Mouse (Mus musculus): ENCODE measurements at regions not wholly inside any gene's neighbourhood (a gene's known extent, or its start where the extent isn't known, plus 50 kb on each side); places are given as distances from the start of the nearest gene placed in this dataset.

GRCm38 (mm10) chr12:94470981-94471380 lies 1221.0 kb upstream of the Flrt2 start:
- DNase-seq: no peak

GRCm38 (mm10) chr12:94488721-94489120 lies 1203.3 kb upstream of the Flrt2 start:
- no peak for DNase-seq

- DNase-seq: no peak
These were observed 1183.9 kb upstream of the Flrt2 start for GRCm38 (mm10) chr12:94508099-94508498.

GRCm38 (mm10) chr12:94509855-94510254 lies 1182.2 kb upstream of the Flrt2 start:
- no peak for DNase-seq

GRCm38 (mm10) chr12:94544706-94545105 lies 1147.3 kb upstream of the Flrt2 start:
- DNase-seq: no peak

- no peak for DNase-seq
These were observed 1131.4 kb upstream of the Flrt2 start for GRCm38 (mm10) chr12:94560374-94561194.

GRCm38 (mm10) chr12:94574981-94575380 lies 1117.0 kb upstream of the Flrt2 start:
- no peak for DNase-seq

GRCm38 (mm10) chr12:94580345-94580744 lies 1111.7 kb upstream of the Flrt2 start:
- no peak for DNase-seq

GRCm38 (mm10) chr12:94584309-94584708 lies 1107.7 kb upstream of the Flrt2 start:
- no peak for DNase-seq

GRCm38 (mm10) chr12:94587031-94587430 lies 1105.0 kb upstream of the Flrt2 start:
- no peak for DNase-seq

GRCm38 (mm10) chr12:94588599-94588998 lies 1103.4 kb upstream of the Flrt2 start:
- DNase-seq: no peak

- DNase-seq: no peak
These were observed 1103.0 kb upstream of the Flrt2 start for GRCm38 (mm10) chr12:94589033-94589432.

- DNase-seq: no peak
These were observed 1086.5 kb upstream of the Flrt2 start for GRCm38 (mm10) chr12:94605566-94605965.

- DNase-seq: no peak
These were observed 1055.5 kb upstream of the Flrt2 start for GRCm38 (mm10) chr12:94636555-94636954.

GRCm38 (mm10) chr12:94640153-94640552 lies 1051.9 kb upstream of the Flrt2 start:
- no peak for DNase-seq

- DNase-seq: peak; percentile 6
These were observed 1046.7 kb upstream of the Flrt2 start for GRCm38 (mm10) chr12:94645302-94645701.

- no peak for DNase-seq
These were observed 1022.0 kb upstream of the Flrt2 start for GRCm38 (mm10) chr12:94670035-94670434.

- DNase-seq: no peak
These were observed 1017.1 kb upstream of the Flrt2 start for GRCm38 (mm10) chr12:94674925-94675324.

- no peak for DNase-seq
These were observed 1000.5 kb upstream of the Flrt2 start for GRCm38 (mm10) chr12:94691341-94692029.

- DNase-seq: no peak
These were observed 960.6 kb upstream of the Flrt2 start for GRCm38 (mm10) chr12:94731391-94731790.

GRCm38 (mm10) chr12:94733179-94733578 lies 958.8 kb upstream of the Flrt2 start:
- no peak for DNase-seq

GRCm38 (mm10) chr12:94737263-94737662 lies 954.8 kb upstream of the Flrt2 start:
- DNase-seq: no peak

GRCm38 (mm10) chr12:94749747-94750515 lies 942.1 kb upstream of the Flrt2 start:
- DNase-seq: no peak

GRCm38 (mm10) chr12:94755754-94756153 lies 936.3 kb upstream of the Flrt2 start:
- no peak for DNase-seq

Measured in right cerebral cortex, postnatal 25 days (tissue).